Comparison of ENCODE assay signal across 16 mouse cellular contexts in the genomic region with DNA sequence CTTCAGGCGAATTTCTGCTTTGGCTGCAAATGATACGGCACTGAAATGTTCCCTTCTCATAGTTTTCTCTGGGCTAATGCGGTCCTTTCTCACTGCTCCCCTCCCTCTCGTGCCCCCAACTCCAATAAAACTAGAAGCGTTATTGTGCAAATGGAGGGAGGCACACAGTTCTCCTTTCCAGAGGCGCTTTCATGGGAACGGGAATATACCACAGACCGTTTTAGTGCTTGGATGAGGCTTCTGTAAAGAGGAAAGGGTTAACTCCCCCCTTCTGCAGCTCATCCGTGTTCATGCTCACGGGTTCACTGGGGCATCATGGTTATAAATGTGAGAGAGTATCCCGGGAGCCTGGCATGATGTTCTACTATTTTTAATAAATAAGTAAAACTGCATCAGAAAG.
DNase-seq lines count a peak whose midpoint lies in the region; ATAC-seq and TF ChIP-seq lines count a peak whose summit lies in the region.
"Had no signal": no experiment of that assay in that cellular context is flagged by ENCODE, and none has a peak within 500 bp of the region (broad histone marks: within the 10 kb centered on the region; RNA-seq: fewer than 3 reads in every experiment).

No protein-coding gene starts in this region.

- no peak for DNase-seq in forebrain, embryonic 11.5 days (ENCODE audit: low spot score)
- no peak for DNase-seq in hindbrain, postnatal 0 days (ENCODE audit: low spot score)
- DNase-seq in thymus, postnatal 0 days (ENCODE audit: low spot score) = no peak
- no peak for DNase-seq in heart, adult 2 months
- DNase-seq in stomach, postnatal 0 days (ENCODE audit: low spot score) = no peak
- no peak for DNase-seq in gastrocnemius, postnatal 36 days
- DNase-seq: cerebellum, adult 11 months; gastrocnemius, postnatal 14 days; lung, postnatal 14 days; retina, postnatal 1 day; thymus, postnatal 25 days had no signal

- no peak for TF ChIP-seq POLR2A in heart, adult 2 months (IDR thresholded peaks at IDR 0.05; ENCODE audit: insufficient read depth, low read depth, low read length)

- H3K27ac ChIP-seq in forebrain, embryonic 11.5 days (ENCODE audit: low read depth, low read length) = peak overlapping the region; percentile 21; the same call in 1 of the 2 replicates
- no peak overlapping the region for H3K27ac ChIP-seq in forebrain, embryonic 16.5 days (ENCODE audit: low read length)
- no peak overlapping the region for H3K27ac ChIP-seq in hindbrain, postnatal 0 days
- no peak overlapping the region for H3K27ac ChIP-seq in midbrain, embryonic 15.5 days
- no peak overlapping the region for H3K27ac ChIP-seq in heart, adult 2 months
- H3K27ac ChIP-seq in stomach, postnatal 0 days (replicated peaks) = no peak overlapping the region
- H3K27ac ChIP-seq: embryonic facial prominence, embryonic 15.5 days; heart, embryonic 13.5 days; liver, embryonic 15.5 days had no signal

- no peak for ATAC-seq in forebrain, embryonic 11.5 days (replicated peaks; ENCODE audit: low FRiP score)
- 0 out of 2 replicates have a peak, but pooled peaks have one; percentile 13 for ATAC-seq in forebrain, embryonic 16.5 days
- ATAC-seq in hindbrain, postnatal 0 days = no peak
- ATAC-seq in midbrain, embryonic 15.5 days (replicated peaks) = peak; percentile 35
- ATAC-seq in stomach, postnatal 0 days (ENCODE audit: low FRiP score, low TSS enrichment) = no peak

- H3K4me2 ChIP-seq in forebrain, embryonic 11.5 days (ENCODE audit: low read depth, low read length, severe bottlenecking) = peak overlapping the region; percentile 18; the same call in 1 of the 2 replicates
- H3K4me2 ChIP-seq in forebrain, embryonic 16.5 days (ENCODE audit: low read length) = peak overlapping the region; percentile 36
- H3K4me2 ChIP-seq in hindbrain, postnatal 0 days (ENCODE audit: low read depth, low read length) = peak overlapping the region; percentile 41
- H3K4me2 ChIP-seq in midbrain, embryonic 15.5 days = peak overlapping the region; percentile 38
- no peak overlapping the region for H3K4me2 ChIP-seq in stomach, postnatal 0 days (replicated peaks; ENCODE audit: low read depth)
- H3K4me2 ChIP-seq: embryonic facial prominence, embryonic 15.5 days; heart, embryonic 13.5 days; liver, embryonic 15.5 days had no signal

- intact Hi-C loops in heart, adult 2 months (cut with DNase I) = no loop called here
- intact Hi-C loops in gastrocnemius, postnatal 36 days (cut with DNase I) = no loop called here

- TF ChIP-seq CTCF in hindbrain, postnatal 0 days (IDR thresholded peaks at IDR 0.05; ENCODE audit: low read depth) = no peak
- no peak for TF ChIP-seq CTCF in heart, adult 2 months (IDR thresholded peaks at IDR 0.05)
- no peak for TF ChIP-seq CTCF in stomach, postnatal 0 days (IDR thresholded peaks at IDR 0.05; ENCODE audit: low read depth)

- H3K4me1 ChIP-seq in forebrain, embryonic 11.5 days (replicated peaks; ENCODE audit: control insufficient read depth, insufficient read depth, low read length) = peaks cover 3% of the 10 kb centered on the region; the same call in 1 of the 2 replicates
- H3K4me1 ChIP-seq in forebrain, embryonic 16.5 days (replicated peaks; ENCODE audit: control insufficient read depth, insufficient read depth, low read length) = peaks cover 21% of the 10 kb centered on the region
- H3K4me1 ChIP-seq in hindbrain, postnatal 0 days (ENCODE audit: insufficient read depth, low read length) = peaks cover 2% of the 10 kb centered on the region; the same call in 1 of the 2 replicates
- H3K4me1 ChIP-seq in midbrain, embryonic 15.5 days = peaks cover 34% of the 10 kb centered on the region
- H3K4me1 ChIP-seq in heart, adult 2 months (ENCODE audit: control insufficient read depth, insufficient read depth, low read length) = no peaks in the 10 kb centered on the region; the same call in 1 of the 2 replicates
- H3K4me1 ChIP-seq in stomach, postnatal 0 days (replicated peaks; ENCODE audit: control insufficient read depth, insufficient read depth) = no peaks in the 10 kb centered on the region
- H3K4me1 ChIP-seq: embryonic facial prominence, embryonic 15.5 days; liver, embryonic 15.5 days had no signal

- no peak for TF ChIP-seq EP300 in heart, adult 2 months (IDR thresholded peaks at IDR 0.05; ENCODE audit: insufficient read depth, low read depth, low read length)
- no peak for TF ChIP-seq EP300 in stomach, postnatal 0 days (optimal IDR thresholded peaks at IDR 0.05)

- H3K9ac ChIP-seq in forebrain, embryonic 11.5 days (ENCODE audit: low read length) = no peak overlapping the region
- no peak overlapping the region for H3K9ac ChIP-seq in forebrain, embryonic 16.5 days (replicated peaks; ENCODE audit: low read depth, low read length)
- H3K9ac ChIP-seq in hindbrain, postnatal 0 days (replicated peaks; ENCODE audit: low read length) = no peak overlapping the region
- H3K9ac ChIP-seq in midbrain, embryonic 15.5 days = no peak overlapping the region
- no peak overlapping the region for H3K9ac ChIP-seq in heart, adult 2 months (ENCODE audit: low read depth, low read length)
- H3K9ac ChIP-seq in stomach, postnatal 0 days (ENCODE audit: low read length) = no peak overlapping the region
- H3K9ac ChIP-seq: embryonic facial prominence, embryonic 15.5 days; heart, embryonic 13.5 days; liver, embryonic 15.5 days had no signal

- H3K27me3 ChIP-seq in forebrain, embryonic 11.5 days (ENCODE audit: control insufficient read depth, insufficient read depth, low read length) = no peaks in the 10 kb centered on the region
- H3K27me3 ChIP-seq in forebrain, embryonic 16.5 days (replicated peaks; ENCODE audit: control insufficient read depth, insufficient read depth, low read length) = no peaks in the 10 kb centered on the region; the same call in 1 of the 2 replicates
- no peaks in the 10 kb centered on the region for H3K27me3 ChIP-seq in hindbrain, postnatal 0 days (ENCODE audit: insufficient read depth, low read length)
- no peaks in the 10 kb centered on the region for H3K27me3 ChIP-seq in midbrain, embryonic 15.5 days (replicated peaks)
- no peaks in the 10 kb centered on the region for H3K27me3 ChIP-seq in heart, adult 2 months (ENCODE audit: control insufficient read depth, insufficient read depth, low read length)
- no peaks in the 10 kb centered on the region for H3K27me3 ChIP-seq in stomach, postnatal 0 days (ENCODE audit: control insufficient read depth, insufficient read depth, low read length)
- H3K27me3 ChIP-seq: embryonic facial prominence, embryonic 15.5 days; heart, embryonic 13.5 days; liver, embryonic 15.5 days had no signal

- no peaks in the 10 kb centered on the region for H3K79me2 ChIP-seq in heart, adult 2 months (replicated peaks; ENCODE audit: control insufficient read depth, insufficient read depth, low read length)

- H3K4me3 ChIP-seq in forebrain, embryonic 11.5 days (ENCODE audit: low read depth, low read length) = no peak overlapping the region
- H3K4me3 ChIP-seq in forebrain, embryonic 16.5 days (replicated peaks; ENCODE audit: low read length) = 0 out of 2 replicates have a peak overlapping the region, but pooled peaks have one; percentile 3
- H3K4me3 ChIP-seq in hindbrain, postnatal 0 days (ENCODE audit: low read length) = no peak overlapping the region
- no peak overlapping the region for H3K4me3 ChIP-seq in midbrain, embryonic 15.5 days
- H3K4me3 ChIP-seq in heart, adult 2 months = no peak overlapping the region
- no peak overlapping the region for H3K4me3 ChIP-seq in stomach, postnatal 0 days (ENCODE audit: low read depth, low read length)
- H3K4me3 ChIP-seq: embryonic facial prominence, embryonic 15.5 days; heart, embryonic 13.5 days; liver, embryonic 15.5 days had no signal

- H3K36me3 ChIP-seq in forebrain, embryonic 11.5 days (ENCODE audit: control insufficient read depth, insufficient read depth, low read length) = no peaks in the 10 kb centered on the region
- no peaks in the 10 kb centered on the region for H3K36me3 ChIP-seq in forebrain, embryonic 16.5 days (ENCODE audit: control insufficient read depth, insufficient read depth)
- H3K36me3 ChIP-seq in hindbrain, postnatal 0 days (ENCODE audit: insufficient read depth, low read length) = no peaks in the 10 kb centered on the region
- no peaks in the 10 kb centered on the region for H3K36me3 ChIP-seq in midbrain, embryonic 15.5 days (replicated peaks)
- H3K36me3 ChIP-seq in heart, adult 2 months (ENCODE audit: control insufficient read depth, insufficient read depth, low read length) = no peaks in the 10 kb centered on the region
- no peaks in the 10 kb centered on the region for H3K36me3 ChIP-seq in stomach, postnatal 0 days (ENCODE audit: control insufficient read depth, insufficient read depth, low read length)
- H3K36me3 ChIP-seq: embryonic facial prominence, embryonic 15.5 days; heart, embryonic 13.5 days; liver, embryonic 15.5 days had no signal

- no peaks in the 10 kb centered on the region for H3K9me3 ChIP-seq in forebrain, embryonic 11.5 days (ENCODE audit: control insufficient read depth, low read length)
- no peaks in the 10 kb centered on the region for H3K9me3 ChIP-seq in forebrain, embryonic 16.5 days (ENCODE audit: control insufficient read depth, low read length)
- H3K9me3 ChIP-seq in hindbrain, postnatal 0 days (ENCODE audit: low read length) = no peaks in the 10 kb centered on the region
- H3K9me3 ChIP-seq in midbrain, embryonic 15.5 days = no peaks in the 10 kb centered on the region
- no peaks in the 10 kb centered on the region for H3K9me3 ChIP-seq in stomach, postnatal 0 days (ENCODE audit: control insufficient read depth, low read length)
- H3K9me3 ChIP-seq: embryonic facial prominence, embryonic 15.5 days; heart, embryonic 13.5 days; liver, embryonic 15.5 days had no signal

- 27% methylated on average over 11 of the region's 11 CpGs for WGBS in forebrain, embryonic 11.5 days
- WGBS in forebrain, embryonic 16.5 days = 9% methylated on average over 11 of the region's 11 CpGs
- WGBS in hindbrain, postnatal 0 days = 25% methylated on average over 11 of the region's 11 CpGs
- 17% methylated on average over 11 of the region's 11 CpGs for WGBS in midbrain, embryonic 15.5 days
- WGBS in heart, adult 2 months = 90% methylated on average over 11 of the region's 11 CpGs
- WGBS in stomach, postnatal 0 days = 78% methylated on average over 11 of the region's 11 CpGs

Comparison
In these comparisons a context has a peak if more than half of its experiments do, and no peak if none do; other contexts are left out.
1. ATAC-seq: peak in forebrain, embryonic 16.5 days (single experiment) and midbrain, embryonic 15.5 days (single experiment); none in forebrain, embryonic 11.5 days (single experiment), hindbrain, postnatal 0 days (single experiment) and stomach, postnatal 0 days (single experiment).